9 mouse cellular contexts compared by ENCODE assay signal in genomic region chr11:78856310-78856709, GRCm38 (mm10). TPM values are rescaled to one million over a fixed set of nuclear protein-coding genes. Genes with fewer than 3 reads are reported as not detected.
DNase-seq lines count a peak whose midpoint lies in the region; ATAC-seq and TF ChIP-seq lines count a peak whose summit lies in the region.
"Had no signal": no experiment of that assay in that cellular context is flagged by ENCODE, and none has a peak within 500 bp of the region (broad histone marks: within the 10 kb centered on the region; RNA-seq: fewer than 3 reads in every experiment).

No protein-coding gene starts in this region.

- peak; percentile 94 for DNase-seq in CH12.LX (ENCODE audit: extremely low read depth)
- peak; percentile 87 for DNase-seq in adipocyte (ENCODE audit: low spot score)
- peak; percentile 76 to 89 for DNase-seq in cerebellum, postnatal 4 days (ENCODE audit: low spot score in 2 of 2)
- DNase-seq in gastrocnemius, postnatal 4 days (ENCODE audit: low spot score in 2 of 2): peak; percentile 75 to 82
- DNase-seq in layer of hippocampus, adult 11-12 months (ENCODE audit: low spot score): peak; percentile 84
- DNase-seq in lung, postnatal 0 days (ENCODE audit: low spot score): peak; percentile 84
- DNase-seq in right cerebral cortex, postnatal 10 days (ENCODE audit: low spot score in 2 of 2): peak; percentile 73 to 88
- peak; percentile 89 for DNase-seq in urinary bladder, postnatal 25 days (ENCODE audit: low spot score)

- peak overlapping the region; percentile 68 for H3K4me2 ChIP-seq in CH12.LX (ENCODE audit: insufficient read depth, low read depth, poor library complexity, severe bottlenecking)
- H3K4me2 ChIP-seq in lung, postnatal 0 days (replicated peaks; ENCODE audit: low read depth, low read length): no peak overlapping the region

- H3K4me1 ChIP-seq in CH12.LX (ENCODE audit: control insufficient read depth in 1 of 2, insufficient read depth in 2 of 2): peaks cover 2 to 28% of the 10 kb centered on the region in 2 experiments; a peak in 2 of 4 replicates
- H3K4me1 ChIP-seq in lung, postnatal 0 days (ENCODE audit: insufficient read depth, low read depth, low read length): no peaks in the 10 kb centered on the region

- no peaks in the 10 kb centered on the region for H3K36me3 ChIP-seq in CH12.LX (replicated peaks in 1 of 2; ENCODE audit: control insufficient read depth in 1 of 2, insufficient read depth in 1 of 2, low read length in 1 of 2)
- no peaks in the 10 kb centered on the region for H3K36me3 ChIP-seq in lung, postnatal 0 days (ENCODE audit: insufficient read depth, low read length)

- peak; percentile 35; the same call in 1 of the 2 replicates for ATAC-seq in lung, postnatal 0 days

- in situ Hi-C loops in CH12.LX (cut with MboI; ENCODE audit: low pct_ligation_motif_present, low pct_unique_long_range_greater_than_20kb, low sequenced_read_pairs): loop anchor here (5.0 kb wide), 2 partner anchors 71 to 356 kb away; no protein-coding TSS in a partner anchor

- WGBS in lung, postnatal 0 days: 6% methylated on average over 7 of the region's 7 CpGs

- no peaks in the 10 kb centered on the region for H3K9me3 ChIP-seq in CH12.LX (replicated peaks; ENCODE audit: low read length)
- H3K9me3 ChIP-seq in lung, postnatal 0 days (ENCODE audit: low read length): no peaks in the 10 kb centered on the region

- H3K27me3 ChIP-seq in CH12.LX (replicated peaks): no peaks in the 10 kb centered on the region
- no peaks in the 10 kb centered on the region for H3K27me3 ChIP-seq in lung, postnatal 0 days (replicated peaks; ENCODE audit: insufficient read depth, low read length)

- no peak overlapping the region for H3K9ac ChIP-seq in CH12.LX (ENCODE audit: insufficient read depth, low read depth)
- H3K9ac ChIP-seq in lung, postnatal 0 days (replicated peaks; ENCODE audit: low read depth): no peak overlapping the region

- H3K79me2 ChIP-seq in CH12.LX (replicated peaks; ENCODE audit: control insufficient read depth, extremely low read depth, insufficient read depth, poor library complexity, severe bottlenecking): no peaks in the 10 kb centered on the region

- peak; percentile 97 to 99 for TF ChIP-seq CTCF in CH12.LX (conservative IDR thresholded peaks at IDR 0.05 in 1 of 2, IDR thresholded peaks at IDR 0.05 in 1 of 2; ENCODE audit: low read depth in 2 of 2, low read length in 2 of 2)
- TF ChIP-seq CTCF in lung, postnatal 0 days (IDR thresholded peaks at IDR 0.05): peak; percentile 98

- peak; percentile 20; the same call in 1 of the 2 replicates for TF ChIP-seq EP300 in CH12.LX (IDR thresholded peaks at IDR 0.05; ENCODE audit: low read length)
- TF ChIP-seq EP300 in lung, postnatal 0 days (IDR thresholded peaks at IDR 0.05): no peak

- H3K4me3 ChIP-seq in CH12.LX (replicated peaks in 1 of 3; ENCODE audit: low read depth in 2 of 3, low read length in 2 of 3, poor library complexity in 1 of 3): no peak overlapping the region
- no peak overlapping the region for H3K4me3 ChIP-seq in lung, postnatal 0 days (ENCODE audit: low read depth, low read length)

- no peak for TF ChIP-seq POLR2A in CH12.LX (IDR thresholded peaks at IDR 0.05; ENCODE audit: low read depth, low read length)

- no peak overlapping the region for H3K27ac ChIP-seq in CH12.LX (ENCODE audit: insufficient read depth, low read depth)
- H3K27ac ChIP-seq in lung, postnatal 0 days (ENCODE audit: low read length): no peak overlapping the region
- H3K27ac ChIP-seq: macrophage had no signal

- TF ChIP-seq RAD21 in CH12.LX (IDR thresholded peaks at IDR 0.05; ENCODE audit: low read depth, low read length): peak; percentile 97

- dilution Hi-C loops in CH12.LX (cut with MboI; ENCODE audit: extremely low pct_ligation_motif_present, extremely low pct_unique_long_range_greater_than_20kb, low sequenced_read_pairs): no loop called here

TF ChIP-seq in CH12.LX, 34 proteins besides CTCF, POLR2A, EP300 and RAD21:
- TF ChIP-seq USF2 (conservative IDR thresholded peaks at IDR 0.05; ENCODE audit: low read depth, low read length) (0 out of 2 replicates have a peak, but pooled peaks have one; percentile 2), NELFE (IDR thresholded peaks at IDR 0.05; ENCODE audit: low read depth, low read length) (peak; percentile 65; the same call in 1 of the 2 replicates), IRF4 (IDR thresholded peaks at IDR 0.05; ENCODE audit: low read depth, low read length) (peak; percentile 83), JUN (IDR thresholded peaks at IDR 0.05; ENCODE audit: insufficient read depth, low read depth, low read length) (no peak), ZKSCAN1 (IDR thresholded peaks at IDR 0.05; ENCODE audit: borderline replicate concordance, low read depth, low read length) (no peak), CHD2 (IDR thresholded peaks at IDR 0.05; ENCODE audit: low read length) (no peak), SMC3 (IDR thresholded peaks at IDR 0.05; ENCODE audit: low read depth, low read length) (peak; percentile 99), MAFK (IDR thresholded peaks at IDR 0.05; ENCODE audit: insufficient replicate concordance, low read length) (no peak), NRF1 (IDR thresholded peaks at IDR 0.05; ENCODE audit: low read depth, low read length) (0 out of 2 replicates have a peak, but pooled peaks have one; percentile 7), MEF2A (IDR thresholded peaks at IDR 0.05; ENCODE audit: borderline replicate concordance, low read depth, low read length) (peak; percentile 40), GABPA (IDR thresholded peaks at IDR 0.05; ENCODE audit: insufficient replicate concordance, low read depth, low read length) (no peak), E2F4 (IDR thresholded peaks at IDR 0.05; ENCODE audit: insufficient replicate concordance, low read depth, low read length) (0 out of 2 replicates have a peak, but pooled peaks have one; percentile 38), ZMIZ1 (IDR thresholded peaks at IDR 0.05; ENCODE audit: low read depth, low read length) (no peak), KAT2A (IDR thresholded peaks at IDR 0.05; ENCODE audit: insufficient replicate concordance, low read length) (no peak), JUND (conservative IDR thresholded peaks at IDR 0.05; ENCODE audit: low read depth, low read length) (peak; percentile 51; the same call in 1 of the 2 replicates), POLR2AphosphoS2 (IDR thresholded peaks at IDR 0.05; ENCODE audit: low read depth, low read length) (no peak), USF1 (IDR thresholded peaks at IDR 0.05; ENCODE audit: low read depth, low read length) (no peak), TBP (conservative IDR thresholded peaks at IDR 0.05; ENCODE audit: low read depth, low read length) (no peak), ETS1 (conservative IDR thresholded peaks at IDR 0.05; ENCODE audit: low read depth, low read length) (no peak), PAX5 (IDR thresholded peaks at IDR 0.05; ENCODE audit: low read length) (no peak), ZNF384 (IDR thresholded peaks at IDR 0.05; ENCODE audit: low read depth, low read length) (no peak), MAX (IDR thresholded peaks at IDR 0.05; ENCODE audit: low read length) (peak; percentile 93), MXI1 (IDR thresholded peaks at IDR 0.05; ENCODE audit: low read depth, low read length) (peak; percentile 71), HCFC1 (IDR thresholded peaks at IDR 0.05; ENCODE audit: low read depth, low read length) (no peak), ELF1 (IDR thresholded peaks at IDR 0.05; ENCODE audit: low read depth, low read length) (peak; percentile 35; the same call in 1 of the 2 replicates), RCOR1 (conservative IDR thresholded peaks at IDR 0.05; ENCODE audit: low read depth, low read length) (no peak), SIN3A (IDR thresholded peaks at IDR 0.05; ENCODE audit: low read length) (0 out of 2 replicates have a peak, but pooled peaks have one; percentile 48), MYC (IDR thresholded peaks at IDR 0.05; ENCODE audit: low read depth, low read length) (peak; percentile 94), CHD1 (IDR thresholded peaks at IDR 0.05; ENCODE audit: low read depth, low read length) (0 out of 2 replicates have a peak, but pooled peaks have one; percentile 55), ZC3H11A (IDR thresholded peaks at IDR 0.05; ENCODE audit: low read depth, low read length) (peak; percentile 95), BHLHE40 (IDR thresholded peaks at IDR 0.05; ENCODE audit: low read depth, low read length) (peak; percentile 40; the same call in 1 of the 2 replicates), MAZ (IDR thresholded peaks at IDR 0.05; ENCODE audit: low read depth, low read length) (peak; percentile 37; the same call in 1 of the 2 replicates), TCF12 (IDR thresholded peaks at IDR 0.05; ENCODE audit: low read depth, low read length) (0 out of 2 replicates have a peak, but pooled peaks have one; percentile 11)

RNA-seq across cellular contexts. Expression of gene Lyrm9, which starts 29.9 kb away (rescaled TPM):
- total RNA-seq in CH12.LX (2012; rRNA removed) (34.9 and 35.3 TPM in 2 replicates), CH12.LX (2014; rRNA removed) (22.0 and 28.0 TPM in 2 replicates)
- 36.2 and 49.4 TPM in 2 replicates for polyA plus RNA-seq in CH12.LX (2012; ENCODE audit: insufficient read length, low read depth)
- total RNA-seq in gastrocnemius, postnatal 4 days (2021): 10 to 100 TPM in 1 of 2 experiments, 1 to 10 TPM in 1; 8.1 to 14.0 TPM
- polyA plus RNA-seq in lung, postnatal 0 days (2015; fragmentation: Nextera tagmentation; extraction: Ambion mirVana): 5.7 and 9.3 TPM in 2 replicates
